Mouse (Mus musculus) liver, adult 2 months (tissue): Measurements from ENCODE around the gene Gm17268.

Experiments
- CTCF ChIP-seq: fragments of 200-500 bp; IDR thresholded peaks from 2 replicates; pipeline ENCODE4 v1.5.1; 2011; ENCODE audit warnings: low read depth, low read length, control low read depth
- POLR2A ChIP-seq: fragments of 200-500 bp; IDR thresholded peaks from 2 replicates; pipeline ENCODE4 v1.6.1; 2011; ENCODE audit warnings: low read length, control low read depth; ENCODE audit not compliant: insufficient read depth; ENCODE audit errors: extremely low read depth

- TF ChIP-seq CTCF (no peak), POLR2A (no peak)
Measured at GRCm38 (mm10) chr11:81997085-81997484, 41.3 kb downstream of the Gm17268 start.
